Mouse (Mus musculus) forebrain, embryonic 10.5 days (tissue): Measurements from ENCODE around the gene Styk1. TPM values are rescaled to one million over a fixed set of nuclear protein-coding genes. Genes with fewer than 3 reads are reported as not detected.

Experiments used
- DNase-seq: peaks from one replicate; pipeline ENCODE4 v3.0.0-alpha.2; 2017; ENCODE audit warnings: low spot score; ENCODE audit errors: extremely low spot score
- H3K27ac ChIP-seq: fragments of 300-500 bp; sonication (generic); 2 replicates; pipeline ENCODE4 v1.5.1; 2016; ENCODE audit warnings: mild to moderate bottlenecking
- H3K27me3 ChIP-seq: fragments of 300-500 bp; sonication (generic); 2 replicates; pipeline ENCODE4 v1.6.1; 2016; ENCODE audit warnings: mild to moderate bottlenecking; ENCODE audit not compliant: poor library complexity, severe bottlenecking
- H3K36me3 ChIP-seq: fragments of 300-500 bp; sonication (generic); replicated peaks from 2 replicates; pipeline ENCODE4 v1.6.1; 2016; ENCODE audit warnings: mild to moderate bottlenecking, moderate library complexity
- H3K4me1 ChIP-seq: fragments of 300-500 bp; sonication (generic); 2 replicates; pipeline ENCODE4 v1.6.1; 2016
- H3K4me3 ChIP-seq: fragments of 300-500 bp; sonication (generic); 2 replicates; pipeline ENCODE4 v1.5.1; 2016; ENCODE audit warnings: mild to moderate bottlenecking, moderate library complexity
- H3K9me3 ChIP-seq: fragments of 300-500 bp; sonication (generic); 2 replicates; pipeline ENCODE4 v1.6.1; 2016; ENCODE audit warnings: mild to moderate bottlenecking, moderate library complexity
- WGBS: fragments of 180-500 bp; shearing (Covaris S2); methylation state at CpG from one replicate; pipeline ENCODE4 v1.1.7; 2016; 5-methylcytosine and 5-hydroxymethylcytosine counted together
- polyA plus RNA-seq: library from polyadenylated mRNA; unstranded; fragments of >200 nt; fragmentation: Nextera tagmentation; extraction: Ambion mirVana; gene quantifications from 2 replicates; pipeline ENCODE4 v1.2.1, GENCODE M21; 2016

Styk1 gene
- polyA plus RNA-seq, 1 experiment from 2014 or later, result 0.62 TPM

DNA sequence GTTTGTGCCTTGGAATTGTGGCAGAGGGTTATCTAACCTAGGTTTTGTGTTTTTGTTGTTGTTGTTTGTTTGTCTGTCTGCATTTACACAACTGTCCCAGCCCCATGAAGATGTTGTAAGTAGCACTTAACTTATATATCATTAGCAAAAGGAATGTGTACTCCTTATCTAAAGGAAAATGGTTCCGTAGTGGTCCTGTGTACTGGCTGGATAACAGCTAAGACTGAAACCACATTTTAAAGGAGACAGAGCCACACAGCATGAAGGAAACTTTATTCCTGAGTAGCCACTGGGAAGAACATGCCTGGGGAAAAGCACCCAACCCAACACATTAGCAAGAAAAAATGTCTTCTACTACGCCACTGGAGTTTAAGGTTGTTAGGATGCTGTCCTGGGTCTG is 6.1 kb upstream of the Styk1 start:
- WGBS, result 90% methylated on average over 2 of the region's 2 CpGs
- Histone ChIP-seq H3K4me3 (no peak overlapping the region), H3K36me3 (peaks cover 13% of the 10 kb centered on the region), H3K4me1 (no peaks in the 10 kb centered on the region), H3K9me3 (no peaks in the 10 kb centered on the region), H3K27ac (no peak overlapping the region), H3K27me3 (no peaks in the 10 kb centered on the region)
- no peak for DNase-seq

DNA sequence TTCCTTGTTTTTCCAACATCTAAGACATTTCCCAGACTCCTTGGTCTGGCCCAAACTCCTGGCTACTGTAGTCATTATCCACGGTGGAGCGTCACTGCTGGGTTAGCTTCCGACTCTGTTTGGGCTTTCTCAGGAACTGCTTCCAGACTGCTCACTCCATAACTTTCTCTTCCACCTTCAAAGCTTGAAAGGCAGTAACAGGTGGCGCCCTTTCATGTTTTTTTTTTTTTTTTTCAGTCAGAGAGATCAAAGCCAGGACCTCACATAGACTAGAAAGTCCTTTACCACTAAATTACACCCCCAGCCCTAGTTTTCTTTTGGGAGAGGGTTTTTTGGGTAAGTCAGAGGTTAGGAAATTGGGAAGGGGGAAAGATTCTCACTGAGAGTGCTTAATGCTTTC is 1.5 kb upstream of the Styk1 start:
- H3K36me3 ChIP-seq, result no peaks in the 10 kb centered on the region
- DNase-seq, result no peak
- no peaks in the 10 kb centered on the region for H3K4me1 ChIP-seq
- 0 out of 2 replicates have a peak, but pooled peaks cover 5% of the 10 kb centered on the region for H3K27me3 ChIP-seq
- no peak overlapping the region for H3K27ac ChIP-seq
- no peak overlapping the region for H3K4me3 ChIP-seq
- WGBS, result 60% methylated on average over 4 of the region's 4 CpGs
- no peaks in the 10 kb centered on the region for H3K9me3 ChIP-seq

- Histone ChIP-seq H3K4me3 (no peak overlapping the region), H3K27ac (no peak overlapping the region), H3K9me3 (no peaks in the 10 kb centered on the region), H3K36me3 (no peaks in the 10 kb centered on the region), H3K4me1 (no peaks in the 10 kb centered on the region), H3K27me3 (no peaks in the 10 kb centered on the region)
- DNase-seq, result no peak
- 98% methylated on average over 2 of the region's 2 CpGs for WGBS
Measured at GRCm38 (mm10) chr6:131347026-131347425, 6.4 kb downstream of the Styk1 start.

- no peaks in the 10 kb centered on the region for H3K9me3 ChIP-seq
- 91% methylated on average over 7 of the region's 7 CpGs for WGBS
- no peak for DNase-seq
- H3K4me1 ChIP-seq, result no peaks in the 10 kb centered on the region
- H3K27me3 ChIP-seq, result no peaks in the 10 kb centered on the region
- no peaks in the 10 kb centered on the region for H3K36me3 ChIP-seq
- H3K4me3 ChIP-seq, result no peak overlapping the region
- H3K27ac ChIP-seq, result no peak overlapping the region
Measured at GRCm38 (mm10) chr6:131344346-131344745, 9.1 kb downstream of the Styk1 start.

DNA sequence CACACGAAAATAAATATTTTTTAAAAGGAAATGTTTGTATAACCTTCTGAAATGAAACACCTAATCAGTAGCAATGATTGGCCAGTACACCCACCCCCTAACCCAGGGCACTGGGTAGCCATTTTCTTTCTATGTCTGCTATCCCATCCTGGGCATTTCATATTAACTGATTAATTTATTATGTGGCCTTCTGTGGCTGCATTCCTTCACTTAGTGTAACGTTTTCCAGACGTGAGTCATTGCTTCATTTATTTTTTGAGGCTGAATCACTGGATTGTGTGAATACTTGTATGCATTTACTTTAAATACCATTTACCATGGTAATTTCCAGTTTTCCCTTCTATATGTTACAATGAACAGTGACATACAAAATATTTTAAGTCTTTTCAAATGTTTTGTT is 13.3 kb downstream of the Styk1 start:
- no peaks in the 10 kb centered on the region for H3K4me1 ChIP-seq
- H3K27me3 ChIP-seq, result no peaks in the 10 kb centered on the region
- DNase-seq, result no peak
- peaks cover 4% of the 10 kb centered on the region; the same call in 1 of the 2 replicates for H3K9me3 ChIP-seq
- 78% methylated on average over 3 of the region's 3 CpGs for WGBS
- H3K4me3 ChIP-seq, result no peak overlapping the region
- H3K27ac ChIP-seq, result no peak overlapping the region
- H3K36me3 ChIP-seq, result no peaks in the 10 kb centered on the region

GRCm38 (mm10) chr6:131339309-131339708 is 14.1 kb downstream of the Styk1 start:
- no peaks in the 10 kb centered on the region for H3K27me3 ChIP-seq
- no peaks in the 10 kb centered on the region for H3K4me1 ChIP-seq
- H3K4me3 ChIP-seq, result no peak overlapping the region
- no peaks in the 10 kb centered on the region for H3K36me3 ChIP-seq
- H3K27ac ChIP-seq, result no peak overlapping the region
- DNase-seq, result no peak
- 88% methylated on average over 3 of the region's 3 CpGs for WGBS
- H3K9me3 ChIP-seq, result peaks cover 4% of the 10 kb centered on the region; the same call in 1 of the 2 replicates

DNA sequence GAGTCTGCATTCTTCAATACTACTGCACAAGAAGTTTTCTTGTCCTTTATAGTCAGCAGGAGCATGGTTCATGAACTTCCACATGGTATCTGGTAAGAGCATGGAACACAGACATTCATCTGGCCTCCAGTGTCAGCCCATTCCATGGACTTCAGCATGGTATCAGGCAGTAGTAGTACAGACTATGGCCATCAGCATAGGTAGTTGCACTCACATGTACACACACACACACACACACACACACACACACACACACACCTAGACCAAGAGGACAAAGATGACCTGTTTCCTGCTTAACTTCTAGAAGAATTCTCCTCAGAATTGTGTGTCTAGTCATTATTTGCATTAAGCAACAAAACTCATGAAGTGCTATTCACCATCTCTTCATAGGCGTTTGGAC is 14.6 kb downstream of the Styk1 start:
- Histone ChIP-seq H3K36me3 (no peaks in the 10 kb centered on the region), H3K9me3 (peaks cover 4% of the 10 kb centered on the region; the same call in 1 of the 2 replicates)

DNA sequence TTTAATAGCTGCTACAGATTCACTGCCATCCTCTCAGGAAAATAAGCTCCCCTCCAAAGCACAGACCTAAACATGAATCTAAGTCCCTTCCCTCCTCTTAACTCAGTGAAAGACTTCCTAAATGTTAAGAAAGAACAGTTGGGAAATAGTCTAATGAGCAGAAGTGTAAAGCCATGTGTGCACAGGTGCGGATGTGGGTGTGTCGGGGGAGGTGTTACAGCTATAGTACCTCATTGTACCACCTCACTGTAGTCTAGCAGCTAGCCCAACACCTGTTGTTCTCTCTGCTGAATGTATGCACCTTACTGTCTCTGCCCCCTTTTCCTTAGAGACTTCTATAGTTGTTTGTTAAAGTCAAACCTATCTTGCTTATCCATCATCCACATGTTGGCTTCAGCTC is 26.3 kb downstream of the Styk1 start:
- no peak overlapping the region for H3K4me3 ChIP-seq
- H3K9me3 ChIP-seq, result no peaks in the 10 kb centered on the region; the same call in 1 of the 2 replicates
- H3K27ac ChIP-seq, result no peak overlapping the region
- no peaks in the 10 kb centered on the region for H3K27me3 ChIP-seq
- DNase-seq, result no peak
- no peaks in the 10 kb centered on the region for H3K36me3 ChIP-seq
- no peaks in the 10 kb centered on the region for H3K4me1 ChIP-seq
- 88% methylated on average over 2 of the region's 2 CpGs for WGBS

More for the DNA sequence above, 14.6 kb downstream of the Styk1 start:
- no peak for DNase-seq
- Histone ChIP-seq H3K4me3 (no peak overlapping the region), H3K27me3 (no peaks in the 10 kb centered on the region), H3K4me1 (no peaks in the 10 kb centered on the region), H3K27ac (no peak overlapping the region)
- 84% methylated on average over 1 of the region's 1 CpGs for WGBS

DNA sequence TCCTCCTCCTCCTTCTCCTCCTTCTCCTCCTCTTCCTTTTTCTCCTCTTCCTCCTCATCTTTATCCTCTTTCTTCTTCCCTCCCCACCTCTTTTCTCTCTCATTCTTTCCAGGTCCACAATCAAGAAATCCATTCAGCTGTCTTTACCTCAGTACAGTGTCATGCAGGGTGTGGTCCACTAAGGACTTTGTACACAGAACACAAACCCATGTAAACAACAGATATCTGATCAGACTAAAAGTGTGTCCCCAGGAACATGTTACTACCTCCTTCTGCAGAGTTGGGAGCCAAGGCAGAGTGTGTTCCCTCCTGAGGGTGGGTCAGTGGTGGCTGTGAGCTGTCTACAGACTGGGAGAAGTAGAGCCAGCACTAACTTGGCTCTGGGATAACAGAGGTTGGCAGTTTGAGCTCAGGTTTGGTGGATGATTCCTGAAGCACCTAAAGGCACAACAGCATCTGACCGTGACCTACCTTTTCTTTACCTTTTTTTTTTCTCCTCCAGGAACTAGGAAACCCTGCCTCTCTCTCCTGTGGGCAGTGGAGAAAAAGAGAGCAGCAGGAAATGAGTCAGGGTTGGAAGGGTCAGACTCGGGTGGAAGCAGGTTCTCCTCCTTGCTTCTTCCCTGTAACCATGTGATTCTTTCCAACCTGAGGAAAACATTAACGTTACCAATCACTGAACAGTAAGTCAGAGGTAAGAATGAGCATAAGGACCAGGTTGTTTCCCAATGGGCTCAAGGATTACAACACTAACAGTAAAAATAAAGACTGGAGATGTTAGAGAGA is 31.4 kb downstream of the Styk1 start:
- H3K9me3 ChIP-seq, result no peaks in the 10 kb centered on the region; the same call in 1 of the 2 replicates
- no peaks in the 10 kb centered on the region for H3K27me3 ChIP-seq
- no peak for DNase-seq
- WGBS, result 82% methylated on average over 3 of the region's 3 CpGs
- no peaks in the 10 kb centered on the region for H3K4me1 ChIP-seq
- no peak overlapping the region for H3K27ac ChIP-seq
- no peaks in the 10 kb centered on the region for H3K36me3 ChIP-seq
- no peak overlapping the region for H3K4me3 ChIP-seq

GRCm38 (mm10) chr6:131316155-131317101 is 37.0 kb downstream of the Styk1 start:
- Histone ChIP-seq H3K27ac (no peak overlapping the region), H3K4me3 (no peak overlapping the region), H3K4me1 (no peaks in the 10 kb centered on the region), H3K36me3 (no peaks in the 10 kb centered on the region), H3K9me3 (no peaks in the 10 kb centered on the region), H3K27me3 (no peaks in the 10 kb centered on the region)
- 88% methylated on average over 7 of the region's 7 CpGs for WGBS
- no peak for DNase-seq

- H3K9me3 ChIP-seq, result no peaks in the 10 kb centered on the region
- H3K4me1 ChIP-seq, result no peaks in the 10 kb centered on the region
- H3K36me3 ChIP-seq, result no peaks in the 10 kb centered on the region
- no peaks in the 10 kb centered on the region for H3K27me3 ChIP-seq
- no peak overlapping the region for H3K27ac ChIP-seq
- WGBS, result 81% methylated on average over 3 of the region's 3 CpGs
- no peak for DNase-seq
- no peak overlapping the region for H3K4me3 ChIP-seq
Measured at GRCm38 (mm10) chr6:131308031-131308430, 45.4 kb downstream of the Styk1 start.

- Histone ChIP-seq H3K27ac (no peak overlapping the region), H3K36me3 (no peaks in the 10 kb centered on the region), H3K4me3 (no peak overlapping the region), H3K4me1 (no peaks in the 10 kb centered on the region), H3K27me3 (no peaks in the 10 kb centered on the region), H3K9me3 (no peaks in the 10 kb centered on the region)
- no peak for DNase-seq
- 64% methylated on average over 3 of the region's 3 CpGs for WGBS
Measured at GRCm38 (mm10) chr6:131304776-131305175, 48.6 kb downstream of the Styk1 start.

- DNase-seq, result no peak
- Histone ChIP-seq H3K27me3 (no peaks in the 10 kb centered on the region), H3K36me3 (no peaks in the 10 kb centered on the region), H3K4me1 (no peaks in the 10 kb centered on the region), H3K9me3 (no peaks in the 10 kb centered on the region), H3K27ac (no peak overlapping the region), H3K4me3 (no peak overlapping the region)
Measured at GRCm38 (mm10) chr6:131298531-131298930, 54.9 kb downstream of the Styk1 start.
